Mouse (Mus musculus): Measurements from ENCODE around the gene Neu3.

- TF ChIP-seq ELF1 (IDR thresholded peaks at IDR 0.05; ENCODE audit: low read depth, low read length) (no peak), KAT2A (conservative IDR thresholded peaks at IDR 0.05; ENCODE audit: low read depth, low read length) (no peak), MXI1 (IDR thresholded peaks at IDR 0.05; ENCODE audit: low read depth, low read length) (no peak), E2F4 (IDR thresholded peaks at IDR 0.05; ENCODE audit: borderline replicate concordance, low read depth, low read length) (no peak), POLR2A (IDR thresholded peaks at IDR 0.05; ENCODE audit: control insufficient read depth in 1 of 2, insufficient read depth in 1 of 2, low read depth in 1 of 2, low read length in 2 of 2, poor library complexity in 1 of 2) (no peak)
Observed at GRCm38 (mm10) chr7:99876345-99876744, 48.1 kb upstream of the Neu3 start.
